Comparison of ENCODE assay signal across 17 mouse cellular contexts in the genomic region with DNA sequence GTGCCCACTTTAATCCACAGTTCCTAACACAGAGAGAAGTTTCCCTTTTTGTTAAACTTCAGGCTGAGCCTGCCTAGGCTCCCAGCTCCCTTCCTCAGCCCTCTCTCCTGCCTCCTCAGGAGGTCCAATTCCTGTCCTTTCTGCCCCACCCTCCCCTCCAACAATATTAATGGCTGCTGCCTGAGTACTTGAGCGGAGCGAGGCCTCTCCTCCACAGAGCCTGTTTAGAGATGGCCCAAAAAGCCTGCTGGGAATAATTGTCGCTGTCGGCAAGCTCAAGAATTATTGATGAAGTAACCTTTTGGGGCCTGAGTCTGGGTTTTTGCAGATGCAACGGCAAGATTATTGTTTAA.
DNase-seq lines count a peak whose midpoint lies in the region; ATAC-seq and TF ChIP-seq lines count a peak whose summit lies in the region.
"Had no signal": no experiment of that assay in that cellular context is flagged by ENCODE, and none has a peak within 500 bp of the region (broad histone marks: within the 10 kb centered on the region; RNA-seq: fewer than 3 reads in every experiment).

No protein-coding gene starts in this region.

- no peak overlapping the region for H3K9ac ChIP-seq in kidney, embryonic 14.5 days (ENCODE audit: low read depth, low read length)
- H3K9ac ChIP-seq in lung, postnatal 0 days (replicated peaks; ENCODE audit: low read depth), result no peak overlapping the region
- H3K9ac ChIP-seq: forebrain, postnatal 0 days; hindbrain, embryonic 13.5 days; limb, embryonic 13.5 days; liver, embryonic 15.5 days; stomach, embryonic 15.5 days had no signal

- H3K36me3 ChIP-seq in kidney, embryonic 14.5 days (ENCODE audit: control insufficient read depth, insufficient read depth, low read length), result no peaks in the 10 kb centered on the region
- no peaks in the 10 kb centered on the region for H3K36me3 ChIP-seq in lung, postnatal 0 days (ENCODE audit: insufficient read depth, low read length)
- H3K36me3 ChIP-seq: hindbrain, embryonic 13.5 days; limb, embryonic 13.5 days; liver, embryonic 15.5 days; stomach, embryonic 15.5 days had no signal

- no peak for TF ChIP-seq CTCF in lung, postnatal 0 days (IDR thresholded peaks at IDR 0.05)

- no peak overlapping the region for H3K4me2 ChIP-seq in kidney, embryonic 14.5 days (replicated peaks; ENCODE audit: low read depth, low read length)
- H3K4me2 ChIP-seq in lung, postnatal 0 days (replicated peaks; ENCODE audit: low read depth, low read length), result no peak overlapping the region
- H3K4me2 ChIP-seq: hindbrain, embryonic 13.5 days; limb, embryonic 13.5 days; liver, embryonic 15.5 days; stomach, embryonic 15.5 days had no signal

- H3K27me3 ChIP-seq in kidney, embryonic 14.5 days (ENCODE audit: control insufficient read depth, insufficient read depth, low read length), result no peaks in the 10 kb centered on the region
- no peaks in the 10 kb centered on the region for H3K27me3 ChIP-seq in lung, postnatal 0 days (replicated peaks; ENCODE audit: insufficient read depth, low read length)
- H3K27me3 ChIP-seq: liver, embryonic 15.5 days; stomach, embryonic 15.5 days had no signal

- WGBS in kidney, embryonic 14.5 days, result 10% methylated on average over 5 of the region's 5 CpGs
- WGBS in lung, postnatal 0 days, result 43% methylated on average over 5 of the region's 5 CpGs

- peak overlapping the region; percentile 17; the same call in 1 of the 2 replicates for H3K27ac ChIP-seq in kidney, embryonic 14.5 days (ENCODE audit: low read depth, low read length)
- H3K27ac ChIP-seq in lung, postnatal 0 days (ENCODE audit: low read length), result no peak overlapping the region
- H3K27ac ChIP-seq: heart, adult 2 months; hindbrain, embryonic 13.5 days; limb, embryonic 13.5 days; liver, embryonic 15.5 days; stomach, embryonic 15.5 days had no signal

- H3K9me3 ChIP-seq in kidney, embryonic 14.5 days (ENCODE audit: control insufficient read depth, low read length), result no peaks in the 10 kb centered on the region
- no peaks in the 10 kb centered on the region for H3K9me3 ChIP-seq in lung, postnatal 0 days (ENCODE audit: low read length)
- H3K9me3 ChIP-seq: hindbrain, embryonic 13.5 days; limb, embryonic 13.5 days; liver, embryonic 15.5 days; stomach, embryonic 15.5 days had no signal

- H3K4me1 ChIP-seq in kidney, embryonic 14.5 days (ENCODE audit: control insufficient read depth, insufficient read depth, low read length), result peaks cover 16% of the 10 kb centered on the region
- H3K4me1 ChIP-seq in lung, postnatal 0 days (ENCODE audit: insufficient read depth, low read depth, low read length), result no peaks in the 10 kb centered on the region
- H3K4me1 ChIP-seq: limb, embryonic 13.5 days; liver, embryonic 15.5 days; stomach, embryonic 15.5 days had no signal

- no peak overlapping the region for H3K4me3 ChIP-seq in kidney, embryonic 14.5 days (ENCODE audit: low read length)
- no peak overlapping the region for H3K4me3 ChIP-seq in lung, postnatal 0 days (ENCODE audit: low read depth, low read length)
- H3K4me3 ChIP-seq: heart, adult 2 months; hindbrain, embryonic 13.5 days; limb, embryonic 13.5 days; liver, embryonic 15.5 days; stomach, embryonic 15.5 days had no signal

- no peak for TF ChIP-seq EP300 in lung, postnatal 0 days (IDR thresholded peaks at IDR 0.05)

- DNase-seq in kidney, postnatal 10 days, result no peak
- DNase-seq in lung, postnatal 0 days (ENCODE audit: low spot score), result peak; percentile 13
- DNase-seq in lung, postnatal 10 days, result no peak
- peak; percentile 31 for DNase-seq in mesoderm, embryonic 11.5 days (ENCODE audit: low read depth, low spot score)
- DNase-seq in ovary, postnatal 10 days (ENCODE audit: low spot score), result no peak
- DNase-seq in T-cell, adult 2 months (ENCODE audit: low spot score), result no peak
- DNase-seq: adrenal gland, adult 8-10 months; cerebellum, adult 11-12 months; forebrain, postnatal 0 days; heart, adult 2 months; spleen, adult 18-20 months; thymus, postnatal 36 days had no signal

- ATAC-seq in kidney, embryonic 14.5 days (ENCODE audit: low FRiP score, low TSS enrichment), result peak; percentile 81
- peak; percentile 37; the same call in 1 of the 2 replicates for ATAC-seq in lung, postnatal 0 days
- ATAC-seq: forebrain, postnatal 0 days had no signal

Comparison
In these comparisons a context has a peak if more than half of its experiments do, and no peak if none do; other contexts are left out.
1. DNase-seq: peak in lung, postnatal 0 days (single experiment) and mesoderm, embryonic 11.5 days (single experiment); none in kidney, postnatal 10 days (single experiment), lung, postnatal 10 days (single experiment), ovary, postnatal 10 days (single experiment) and T-cell, adult 2 months (single experiment).